Mouse (Mus musculus) limb, embryonic 13.5 days (tissue): ENCODE data around the gene Medag. TPM values are rescaled to one million over a fixed set of nuclear protein-coding genes. Genes with fewer than 3 reads are reported as not detected.

Experiments
- ATAC-seq: fragments of 200-750 bp; cut with Nextera tagmentation; 2 replicates; pipeline ENCODE4 v1.8.0; 2017; ENCODE audit warnings: low read depth, moderate number of reproducible peaks, moderate TSS enrichment; ENCODE audit not compliant: low FRiP score
- H3K27ac ChIP-seq: fragments of 300-500 bp; sonication (generic); 2 replicates; pipeline ENCODE4 v1.5.1; 2015; ENCODE audit warnings: inconsistent platforms, mild to moderate bottlenecking, moderate library complexity
- H3K27me3 ChIP-seq: fragments of 300-500 bp; sonication (generic); 2 replicates; pipeline ENCODE4 v1.6.1; 2015; ENCODE audit warnings: mild to moderate bottlenecking, inconsistent platforms
- H3K36me3 ChIP-seq: fragments of 300-500 bp; sonication (generic); 2 replicates; pipeline ENCODE4 v1.6.1; 2015; ENCODE audit warnings: inconsistent platforms, mild to moderate bottlenecking, moderate library complexity
- H3K4me1 ChIP-seq: fragments of 300-500 bp; sonication (generic); 2 replicates; pipeline ENCODE4 v1.6.1; 2015; ENCODE audit warnings: inconsistent platforms
- H3K4me2 ChIP-seq: fragments of 300-500 bp; sonication (generic); replicated peaks from 2 replicates; pipeline ENCODE4 v1.6.1; 2015; ENCODE audit warnings: inconsistent platforms, mild to moderate bottlenecking, moderate library complexity
- H3K4me3 ChIP-seq: fragments of 300-500 bp; sonication (generic); 2 replicates; pipeline ENCODE4 v1.5.1; 2015; ENCODE audit warnings: moderate library complexity, mild to moderate bottlenecking, inconsistent platforms
- H3K9ac ChIP-seq: fragments of 300-500 bp; sonication (generic); 2 replicates; pipeline ENCODE4 v1.6.1; 2015; ENCODE audit warnings: mild to moderate bottlenecking, inconsistent platforms
- H3K9me3 ChIP-seq: fragments of 300-500 bp; sonication (generic); 2 replicates; pipeline ENCODE4 v1.6.1; 2016; ENCODE audit warnings: inconsistent platforms
- WGBS: fragments of 180-500 bp; shearing (Covaris S2); methylation state at CpG from one replicate; pipeline ENCODE4 v1.1.7; 2015; 5-methylcytosine and 5-hydroxymethylcytosine counted together
- polyA plus RNA-seq: library from polyadenylated mRNA; unstranded; fragments of >200 nt; fragmentation: Nextera tagmentation; extraction: Ambion mirVana; gene quantifications from 2 replicates; pipeline ENCODE4 v1.2.1, GENCODE M21; 2015

Gene Medag
- polyA plus RNA-seq, 1 experiment from 2014 or later, result 1.5 TPM

GRCm38 (mm10) chr5:149386294-149386850, 25.2 kb upstream of the Medag start:
- no peak overlapping the region for H3K4me3 ChIP-seq
- 73% methylated on average over 5 of the region's 5 CpGs for WGBS
- no peaks in the 10 kb centered on the region; the same call in 1 of the 2 replicates for H3K9me3 ChIP-seq
- H3K4me1 ChIP-seq, result peaks cover 37% of the 10 kb centered on the region
- no peaks in the 10 kb centered on the region for H3K36me3 ChIP-seq
- no peak for ATAC-seq
- no peaks in the 10 kb centered on the region for H3K27me3 ChIP-seq
- H3K9ac ChIP-seq, result no peak overlapping the region
- H3K4me2 ChIP-seq, result no peak overlapping the region
- H3K27ac ChIP-seq, result no peak overlapping the region

- Histone ChIP-seq H3K27ac (peak overlapping the region; percentile 28; the same call in 1 of the 2 replicates), H3K4me2 (no peak overlapping the region), H3K27me3 (no peaks in the 10 kb centered on the region), H3K4me3 (no peak overlapping the region), H3K9ac (no peak overlapping the region), H3K9me3 (peaks cover 3% of the 10 kb centered on the region; the same call in 1 of the 2 replicates), H3K36me3 (no peaks in the 10 kb centered on the region), H3K4me1 (peaks cover 29% of the 10 kb centered on the region)
- 80% methylated on average over 5 of the region's 5 CpGs for WGBS
- no peak for ATAC-seq
These were observed 22.6 kb upstream of the Medag start for GRCm38 (mm10) chr5:149388947-149389346.

GRCm38 (mm10) chr5:149389548-149390211, 21.9 kb upstream of the Medag start:
- Histone ChIP-seq H3K4me1 (peaks cover 29% of the 10 kb centered on the region), H3K9me3 (peaks cover 3% of the 10 kb centered on the region; the same call in 1 of the 2 replicates), H3K27ac (peak overlapping the region; percentile 52; the same call in 1 of the 2 replicates), H3K9ac (no peak overlapping the region), H3K36me3 (no peaks in the 10 kb centered on the region), H3K4me3 (no peak overlapping the region), H3K27me3 (no peaks in the 10 kb centered on the region), H3K4me2 (no peak overlapping the region)
- 41% methylated on average over 11 of the region's 11 CpGs for WGBS
- ATAC-seq, result no peak

- no peak overlapping the region for H3K9ac ChIP-seq
- no peaks in the 10 kb centered on the region for H3K27me3 ChIP-seq
- H3K4me3 ChIP-seq, result no peak overlapping the region
- 20% methylated on average over 18 of the region's 18 CpGs for WGBS
- no peak overlapping the region for H3K4me2 ChIP-seq
- 0 out of 2 replicates have a peak, but pooled peaks cover 3% of the 10 kb centered on the region for H3K9me3 ChIP-seq
- ATAC-seq, result no peak
- peak overlapping the region; percentile 39; the same call in 1 of the 2 replicates for H3K27ac ChIP-seq
- H3K4me1 ChIP-seq, result peaks cover 29% of the 10 kb centered on the region
- no peaks in the 10 kb centered on the region for H3K36me3 ChIP-seq
These were observed 19.8 kb upstream of the Medag start for GRCm38 (mm10) chr5:149391574-149392375.

- Histone ChIP-seq H3K9me3 (0 out of 2 replicates have a peak, but pooled peaks cover 3% of the 10 kb centered on the region), H3K36me3 (no peaks in the 10 kb centered on the region), H3K27ac (no peak overlapping the region), H3K4me1 (peaks cover 29% of the 10 kb centered on the region), H3K4me2 (no peak overlapping the region), H3K9ac (no peak overlapping the region), H3K27me3 (no peaks in the 10 kb centered on the region), H3K4me3 (no peak overlapping the region)
- WGBS, result 53% methylated on average over 6 of the region's 6 CpGs
- ATAC-seq, result no peak
These were observed 19.0 kb upstream of the Medag start for GRCm38 (mm10) chr5:149392420-149392988.

GRCm38 (mm10) chr5:149401446-149401975, 10.0 kb upstream of the Medag start:
- H3K4me2 ChIP-seq, result no peak overlapping the region
- WGBS, result 91% methylated on average over 7 of the region's 7 CpGs
- no peak for ATAC-seq
- no peaks in the 10 kb centered on the region for H3K27me3 ChIP-seq
- H3K9me3 ChIP-seq, result peaks cover 5% of the 10 kb centered on the region; the same call in 1 of the 2 replicates
- H3K27ac ChIP-seq, result no peak overlapping the region
- no peaks in the 10 kb centered on the region for H3K36me3 ChIP-seq
- H3K4me1 ChIP-seq, result peaks cover 8% of the 10 kb centered on the region
- no peak overlapping the region for H3K4me3 ChIP-seq
- H3K9ac ChIP-seq, result no peak overlapping the region

- peaks cover 9% of the 10 kb centered on the region for H3K4me1 ChIP-seq
- H3K9me3 ChIP-seq, result peaks cover 5% of the 10 kb centered on the region; the same call in 1 of the 2 replicates
- H3K4me2 ChIP-seq, result no peak overlapping the region
- WGBS, result 84% methylated on average over 10 of the region's 10 CpGs
- ATAC-seq, result no peak
- no peaks in the 10 kb centered on the region for H3K36me3 ChIP-seq
- no peaks in the 10 kb centered on the region for H3K27me3 ChIP-seq
- H3K4me3 ChIP-seq, result no peak overlapping the region
- H3K9ac ChIP-seq, result no peak overlapping the region
- no peak overlapping the region for H3K27ac ChIP-seq
These were observed 9.5 kb upstream of the Medag start for GRCm38 (mm10) chr5:149402029-149402428.

GRCm38 (mm10) chr5:149403386-149403785, 8.2 kb upstream of the Medag start:
- Histone ChIP-seq H3K27me3 (no peaks in the 10 kb centered on the region), H3K4me1 (peaks cover 9% of the 10 kb centered on the region), H3K27ac (no peak overlapping the region), H3K4me2 (no peak overlapping the region), H3K4me3 (no peak overlapping the region), H3K9ac (no peak overlapping the region), H3K9me3 (peaks cover 5% of the 10 kb centered on the region; the same call in 1 of the 2 replicates), H3K36me3 (no peaks in the 10 kb centered on the region)
- WGBS, result 53% methylated on average over 5 of the region's 5 CpGs
- ATAC-seq, result peak; percentile 54

GRCm38 (mm10) chr5:149404710-149405109, 6.8 kb upstream of the Medag start:
- no peak overlapping the region for H3K4me3 ChIP-seq
- H3K9ac ChIP-seq, result no peak overlapping the region
- 79% methylated on average over 5 of the region's 5 CpGs for WGBS
- H3K9me3 ChIP-seq, result peaks cover 6% of the 10 kb centered on the region; the same call in 1 of the 2 replicates
- no peaks in the 10 kb centered on the region for H3K36me3 ChIP-seq
- H3K4me1 ChIP-seq, result peaks cover 9% of the 10 kb centered on the region
- no peak overlapping the region for H3K27ac ChIP-seq
- ATAC-seq, result no peak
- H3K4me2 ChIP-seq, result no peak overlapping the region
- no peaks in the 10 kb centered on the region for H3K27me3 ChIP-seq

GRCm38 (mm10) chr5:149406791-149407276, 4.7 kb upstream of the Medag start:
- Histone ChIP-seq H3K36me3 (no peaks in the 10 kb centered on the region), H3K9me3 (peaks cover 7% of the 10 kb centered on the region; the same call in 1 of the 2 replicates), H3K27me3 (peaks cover 10% of the 10 kb centered on the region; the same call in 1 of the 2 replicates), H3K4me2 (no peak overlapping the region), H3K27ac (no peak overlapping the region), H3K4me1 (peaks cover 21% of the 10 kb centered on the region), H3K9ac (no peak overlapping the region), H3K4me3 (no peak overlapping the region)
- ATAC-seq, result no peak
- 77% methylated on average over 8 of the region's 8 CpGs for WGBS

- Histone ChIP-seq H3K27ac (no peak overlapping the region), H3K9ac (no peak overlapping the region), H3K4me1 (peaks cover 23% of the 10 kb centered on the region), H3K27me3 (peaks cover 24% of the 10 kb centered on the region), H3K36me3 (no peaks in the 10 kb centered on the region), H3K4me3 (no peak overlapping the region), H3K9me3 (peaks cover 7% of the 10 kb centered on the region; the same call in 1 of the 2 replicates), H3K4me2 (no peak overlapping the region)
- 77% methylated on average over 3 of the region's 3 CpGs for WGBS
- ATAC-seq, result no peak
These were observed 2.0 kb upstream of the Medag start for GRCm38 (mm10) chr5:149409502-149409901.
